Mouse (Mus musculus) neural tube, embryonic 11.5 days (tissue): Measurements from ENCODE around the gene Spns3. TPM values are rescaled to one million over a fixed set of nuclear protein-coding genes. Genes with fewer than 3 reads are reported as not detected.

Source experiments
- ATAC-seq: fragments of 200-750 bp; cut with Nextera tagmentation; 2 replicates; pipeline ENCODE4 v1.8.0; 2017; ENCODE audit warnings: moderate number of reproducible peaks, mild to moderate bottlenecking, moderate TSS enrichment, moderate library complexity; ENCODE audit not compliant: insufficient read depth, low FRiP score, low TSS enrichment
- DNase-seq: peaks from one replicate; pipeline ENCODE4 v3.0.0-alpha.2; 2015; ENCODE audit warnings: low spot score
- H3K27ac ChIP-seq: fragments of 300-500 bp; sonication (generic); 2 replicates; pipeline ENCODE4 v1.5.1; 2014; ENCODE audit warnings: low read depth, mild to moderate bottlenecking, low read length
- H3K27me3 ChIP-seq: fragments of 300-500 bp; sonication (generic); 2 replicates; pipeline ENCODE4 v1.6.1; 2014; ENCODE audit warnings: mild to moderate bottlenecking, low read length, mixed read lengths; ENCODE audit not compliant: control insufficient read depth, insufficient read depth
- H3K36me3 ChIP-seq: fragments of 300-500 bp; sonication (generic); 2 replicates; pipeline ENCODE4 v1.6.1; 2014; ENCODE audit warnings: mild to moderate bottlenecking, low read length, moderate library complexity, mixed read lengths; ENCODE audit not compliant: control insufficient read depth, insufficient read depth
- H3K4me1 ChIP-seq: fragments of 300-500 bp; sonication (generic); 2 replicates; pipeline ENCODE4 v1.6.1; 2014; ENCODE audit warnings: low read length, mixed read lengths; ENCODE audit not compliant: control insufficient read depth, insufficient read depth
- H3K4me2 ChIP-seq: fragments of 300-500 bp; sonication (generic); 2 replicates; pipeline ENCODE4 v1.6.1; 2014; ENCODE audit warnings: low read depth, mild to moderate bottlenecking, moderate library complexity
- H3K4me3 ChIP-seq: fragments of 300-500 bp; sonication (generic); 2 replicates; pipeline ENCODE4 v1.5.1; 2014; ENCODE audit warnings: low read depth, low read length
- H3K9ac ChIP-seq: fragments of 300-500 bp; sonication (generic); 2 replicates; pipeline ENCODE4 v1.6.1; 2014; ENCODE audit warnings: mild to moderate bottlenecking, low read length
- H3K9me3 ChIP-seq: fragments of 300-500 bp; sonication (generic); 2 replicates; pipeline ENCODE4 v1.6.1; 2016; ENCODE audit warnings: low read length; ENCODE audit not compliant: control insufficient read depth
- WGBS: fragments of 180-500 bp; shearing (Covaris S2); extraction: QIAGEN DNeasy Blood & Tissue Kit; methylation state at CpG from one replicate; pipeline ENCODE4 v1.1.7; 2014; 5-methylcytosine and 5-hydroxymethylcytosine counted together
- polyA plus RNA-seq: library from polyadenylated mRNA; unstranded; fragments of >200 nt; fragmentation: Nextera tagmentation; extraction: Ambion mirVana; gene quantifications from 2 replicates; pipeline ENCODE4 v1.2.1, GENCODE M21; 2014

The Spns3 gene
- polyA plus RNA-seq, 1 experiment from 2014 or later: 0.25 TPM

DNA sequence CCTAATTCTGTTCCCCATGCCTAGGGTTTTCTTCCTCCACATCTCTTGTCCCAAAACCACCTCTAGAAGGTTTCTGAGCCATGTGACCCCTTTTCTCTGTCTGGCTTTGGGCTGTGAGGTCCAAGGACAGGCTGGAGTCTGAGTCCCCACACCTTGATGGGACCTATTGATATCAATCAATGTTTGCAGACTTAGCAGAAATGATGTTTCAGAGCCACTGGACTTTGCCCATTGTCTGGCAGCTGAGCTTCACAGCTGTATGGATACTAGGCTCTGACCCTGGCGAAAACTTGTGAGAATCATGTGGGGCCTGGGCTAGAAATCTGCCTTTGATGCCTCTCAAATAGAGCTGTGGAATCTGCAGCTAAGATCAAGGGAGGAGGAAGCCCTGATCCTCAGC is 53.5 kb downstream of the Spns3 start:
- DNase-seq: no peak
- no peak overlapping the region for H3K27ac ChIP-seq
- H3K9ac ChIP-seq: no peak overlapping the region

DNA sequence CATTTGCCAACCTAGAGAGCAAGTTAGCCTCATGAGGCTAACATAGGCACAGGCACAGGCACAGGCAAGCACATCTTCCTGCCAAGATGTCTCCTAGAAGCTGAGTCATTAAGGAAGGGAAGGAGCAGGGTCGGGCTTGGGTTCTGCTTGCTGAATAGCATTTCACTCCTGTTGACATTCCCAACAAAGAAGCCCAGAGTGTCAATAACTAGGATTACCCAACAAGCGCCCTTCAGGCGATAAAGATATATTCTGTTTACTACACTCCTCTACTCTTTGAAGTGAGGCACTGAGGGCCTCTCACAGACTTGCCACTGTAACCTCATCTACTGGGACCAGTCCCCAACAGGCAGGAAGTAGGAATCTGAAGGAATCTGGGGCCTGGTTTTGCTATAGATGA is 54.2 kb downstream of the Spns3 start:
- WGBS: 50% methylated on average over 3 of the region's 3 CpGs

More for the DNA sequence above, 53.5 kb downstream of the Spns3 start:
- H3K4me3 ChIP-seq: no peak overlapping the region
- no peaks in the 10 kb centered on the region for H3K4me1 ChIP-seq
- H3K27me3 ChIP-seq: no peaks in the 10 kb centered on the region
- no peaks in the 10 kb centered on the region for H3K9me3 ChIP-seq
- H3K4me2 ChIP-seq: no peak overlapping the region
- WGBS: 60% methylated on average over 1 of the region's 1 CpGs
- H3K36me3 ChIP-seq: no peaks in the 10 kb centered on the region
- ATAC-seq: no peak

GRCm38 (mm10) chr11:72494046-72494988 is 56.0 kb downstream of the Spns3 start:
- ATAC-seq: no peak
- Histone ChIP-seq H3K9me3 (no peaks in the 10 kb centered on the region), H3K36me3 (no peaks in the 10 kb centered on the region), H3K9ac (no peak overlapping the region), H3K27ac (no peak overlapping the region), H3K4me3 (no peak overlapping the region), H3K4me1 (no peaks in the 10 kb centered on the region), H3K4me2 (no peak overlapping the region), H3K27me3 (0 out of 2 replicates have a peak, but pooled peaks cover 2% of the 10 kb centered on the region)
- WGBS: 53% methylated on average over 8 of the region's 8 CpGs
- peak; percentile 35 for DNase-seq

More for the DNA sequence above, 54.2 kb downstream of the Spns3 start:
- no peak overlapping the region for H3K27ac ChIP-seq
- H3K4me1 ChIP-seq: no peaks in the 10 kb centered on the region
- no peaks in the 10 kb centered on the region for H3K9me3 ChIP-seq
- DNase-seq (no peak), ATAC-seq (no peak)
- H3K36me3 ChIP-seq: no peaks in the 10 kb centered on the region
- no peaks in the 10 kb centered on the region for H3K27me3 ChIP-seq
- no peak overlapping the region for H3K4me2 ChIP-seq
- no peak overlapping the region for H3K4me3 ChIP-seq
- H3K9ac ChIP-seq: no peak overlapping the region

GRCm38 (mm10) chr11:72491130-72491960 is 59.0 kb downstream of the Spns3 start:
- H3K36me3 ChIP-seq: no peaks in the 10 kb centered on the region
- no peak overlapping the region for H3K9ac ChIP-seq
- DNase-seq (no peak), ATAC-seq (no peak)
- H3K4me1 ChIP-seq: no peaks in the 10 kb centered on the region
- WGBS: 71% methylated on average over 15 of the region's 15 CpGs
- H3K4me3 ChIP-seq: no peak overlapping the region
- no peak overlapping the region for H3K4me2 ChIP-seq
- H3K9me3 ChIP-seq: no peaks in the 10 kb centered on the region
- H3K27me3 ChIP-seq: peaks cover 19% of the 10 kb centered on the region
- H3K27ac ChIP-seq: no peak overlapping the region

GRCm38 (mm10) chr11:72489881-72490301 is 60.4 kb downstream of the Spns3 start, which contains the start of gene Spns2:
Gene Spns2 (minus strand): TSS chr11:72489904.
- ATAC-seq (peak; percentile 84), DNase-seq (peak; percentile 93)
- peak within 1 kb of the TSS; percentile 75 for H3K27ac ChIP-seq
- under 1% methylated on average over 34 of the region's 42 CpGs for WGBS
- H3K4me1 ChIP-seq: no peaks in the 10 kb centered on the region; the same call in 1 of the 2 replicates
- peaks cover 19% of the 10 kb centered on the region for H3K27me3 ChIP-seq
- peak within 1 kb of the TSS; percentile 76 for H3K9ac ChIP-seq
- no peaks in the 10 kb centered on the region for H3K36me3 ChIP-seq
- no peaks in the 10 kb centered on the region for H3K9me3 ChIP-seq
- H3K4me2 ChIP-seq: peak within 1 kb of the TSS; percentile 88
- H3K4me3 ChIP-seq: peak within 1 kb of the TSS; percentile 68

- peak overlapping the region; percentile 68 for H3K4me3 ChIP-seq
- WGBS: 2% methylated on average over 21 of the region's 42 CpGs
- no peaks in the 10 kb centered on the region for H3K9me3 ChIP-seq
- no peaks in the 10 kb centered on the region; the same call in 1 of the 2 replicates for H3K4me1 ChIP-seq
- no peaks in the 10 kb centered on the region for H3K36me3 ChIP-seq
- H3K4me2 ChIP-seq: peak overlapping the region; percentile 88
- peak overlapping the region; percentile 75 for H3K27ac ChIP-seq
- peaks cover 19% of the 10 kb centered on the region for H3K27me3 ChIP-seq
- ATAC-seq (peak; percentile 14; the same call in 1 of the 2 replicates), DNase-seq (no peak)
- peak overlapping the region; percentile 76 for H3K9ac ChIP-seq
These were observed 60.9 kb downstream of the Spns3 start for GRCm38 (mm10) chr11:72489397-72489796.

DNA sequence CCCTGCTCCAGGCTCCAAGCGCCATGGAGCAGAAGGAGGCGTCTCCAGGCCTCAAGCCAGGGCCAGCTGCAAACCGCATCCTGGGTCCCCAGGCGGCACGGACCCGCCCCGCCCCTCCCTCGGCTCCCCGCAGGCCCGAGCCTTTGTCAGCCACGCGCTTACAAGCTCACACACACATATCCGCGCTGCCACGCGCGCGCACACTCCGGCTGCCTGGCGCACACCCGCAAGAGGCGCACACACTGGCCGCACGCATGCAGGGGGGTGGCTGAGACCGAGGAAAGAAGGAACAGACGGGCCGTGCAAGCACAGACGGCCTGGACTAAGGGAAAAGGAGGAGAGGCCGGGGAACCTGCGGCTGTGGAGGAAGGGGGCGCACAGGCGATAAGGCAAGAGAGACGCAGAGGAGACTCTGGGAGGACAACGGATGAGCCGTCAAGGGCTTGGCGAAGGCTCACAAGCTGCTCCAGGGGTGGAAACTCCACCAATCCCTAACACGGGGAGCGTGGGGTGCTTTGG is 61.5 kb downstream of the Spns3 start:
- H3K36me3 ChIP-seq: no peaks in the 10 kb centered on the region
- under 1% methylated on average over 38 of the region's 38 CpGs for WGBS
- H3K4me2 ChIP-seq: peak overlapping the region; percentile 88
- H3K9me3 ChIP-seq: no peaks in the 10 kb centered on the region
- peaks cover 19% of the 10 kb centered on the region for H3K27me3 ChIP-seq
- peak overlapping the region; percentile 68 for H3K4me3 ChIP-seq
- peak; percentile 77 for DNase-seq
- peak overlapping the region; percentile 75 for H3K27ac ChIP-seq
- ATAC-seq: peak; percentile 71
- no peaks in the 10 kb centered on the region; the same call in 1 of the 2 replicates for H3K4me1 ChIP-seq
- peak overlapping the region; percentile 76 for H3K9ac ChIP-seq

DNA sequence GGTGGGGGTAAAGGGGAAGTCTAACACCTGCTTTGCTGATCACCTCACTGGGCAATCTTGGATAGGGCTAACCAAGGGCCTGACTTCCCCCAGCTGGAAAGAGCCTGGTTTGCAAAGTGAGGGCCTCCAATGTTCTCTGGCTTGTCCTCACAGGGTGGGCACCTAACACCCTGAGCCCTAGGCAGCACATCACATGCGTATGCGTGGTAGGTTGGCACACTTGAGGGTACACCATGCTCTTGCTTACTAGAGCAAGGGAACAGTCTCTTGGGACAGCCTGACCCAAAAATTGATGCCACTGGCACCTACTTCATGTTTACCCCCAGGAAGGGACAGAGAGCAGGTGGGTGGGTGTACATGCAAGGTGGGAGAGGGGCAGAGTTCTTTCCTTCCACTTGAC is 62.6 kb downstream of the Spns3 start:
- Histone ChIP-seq H3K4me2 (peak overlapping the region; percentile 88), H3K27me3 (peaks cover 19% of the 10 kb centered on the region), H3K27ac (no peak overlapping the region), H3K9me3 (no peaks in the 10 kb centered on the region), H3K4me1 (no peaks in the 10 kb centered on the region; the same call in 1 of the 2 replicates), H3K4me3 (peak overlapping the region; percentile 68), H3K36me3 (no peaks in the 10 kb centered on the region), H3K9ac (peak overlapping the region; percentile 76; the same call in 1 of the 2 replicates)
- WGBS: 86% methylated on average over 2 of the region's 2 CpGs
- ATAC-seq (no peak), DNase-seq (no peak)
